Mouse (Mus musculus) embryo, embryonic 11.5 days (tissue): Measurements from ENCODE around the gene Nphp1.

ENCODE experiments used
- DNase-seq: peaks from one replicate; pipeline ENCODE4 v3.0.0-alpha.2; 2012; ENCODE audit warnings: low read depth, low spot score

Gene Nphp1

GRCm38 (mm10) chr2:127749376-127749775 is 39.3 kb downstream of the Nphp1 start:
- DNase-seq = no peak

GRCm38 (mm10) chr2:127748316-127748715 is 40.4 kb downstream of the Nphp1 start:
- no peak for DNase-seq

GRCm38 (mm10) chr2:127742637-127743036 is 46.1 kb downstream of the Nphp1 start:
- DNase-seq = no peak

- DNase-seq = no peak
Observed at GRCm38 (mm10) chr2:127740756-127741519, 47.8 kb downstream of the Nphp1 start.

- DNase-seq = no peak
Observed at GRCm38 (mm10) chr2:127737885-127738284, 50.8 kb downstream of the Nphp1 start.

GRCm38 (mm10) chr2:127736631-127737209 is 52.0 kb downstream of the Nphp1 start:
- no peak for DNase-seq

- no peak for DNase-seq
Observed at GRCm38 (mm10) chr2:127735512-127736145, 53.1 kb downstream of the Nphp1 start.

- no peak for DNase-seq
Observed at GRCm38 (mm10) chr2:127734889-127735288, 53.8 kb downstream of the Nphp1 start.

- no peak for DNase-seq
Observed at GRCm38 (mm10) chr2:127730301-127730997, 58.2 kb downstream of the Nphp1 start.

GRCm38 (mm10) chr2:127729671-127730070 is 59.0 kb downstream of the Nphp1 start, which contains the start of gene Mall:
Gene Mall, minus strand, starts transcription at chr2:127729932.
- DNase-seq = no peak

GRCm38 (mm10) chr2:127728661-127729450 is 59.8 kb downstream of the Nphp1 start:
- DNase-seq = no peak

GRCm38 (mm10) chr2:127728146-127728545 is 60.6 kb downstream of the Nphp1 start:
- DNase-seq = no peak

GRCm38 (mm10) chr2:127723193-127723592 is 65.5 kb downstream of the Nphp1 start:
- no peak for DNase-seq

GRCm38 (mm10) chr2:127722176-127722892 is 66.4 kb downstream of the Nphp1 start:
- DNase-seq = peak; percentile 34

- no peak for DNase-seq
Observed at GRCm38 (mm10) chr2:127718839-127719468, 69.7 kb downstream of the Nphp1 start.

- DNase-seq = no peak
Observed at GRCm38 (mm10) chr2:127714726-127715125, 74.0 kb downstream of the Nphp1 start.

GRCm38 (mm10) chr2:127708792-127709191 is 79.9 kb downstream of the Nphp1 start:
- DNase-seq = no peak

GRCm38 (mm10) chr2:127708060-127708459 is 80.6 kb downstream of the Nphp1 start:
- no peak for DNase-seq

- DNase-seq = no peak
Observed at GRCm38 (mm10) chr2:127705267-127705666, 83.4 kb downstream of the Nphp1 start.
